Mouse (Mus musculus) cerebral cortex, adult 2 months (tissue): ENCODE measurements around the gene Rad54l.

Experiments
- WGBS: fragments of 180-500 bp; shearing (Covaris S2); methylation state at CpG from one replicate; pipeline ENCODE4 v1.1.7; 2018; 5-methylcytosine and 5-hydroxymethylcytosine counted together

The Rad54l gene

GRCm38 (mm10) chr4:116140801-116141574 lies 17.5 kb upstream of the Rad54l start:
- WGBS: 60% methylated on average over 7 of the region's 7 CpGs

DNA sequence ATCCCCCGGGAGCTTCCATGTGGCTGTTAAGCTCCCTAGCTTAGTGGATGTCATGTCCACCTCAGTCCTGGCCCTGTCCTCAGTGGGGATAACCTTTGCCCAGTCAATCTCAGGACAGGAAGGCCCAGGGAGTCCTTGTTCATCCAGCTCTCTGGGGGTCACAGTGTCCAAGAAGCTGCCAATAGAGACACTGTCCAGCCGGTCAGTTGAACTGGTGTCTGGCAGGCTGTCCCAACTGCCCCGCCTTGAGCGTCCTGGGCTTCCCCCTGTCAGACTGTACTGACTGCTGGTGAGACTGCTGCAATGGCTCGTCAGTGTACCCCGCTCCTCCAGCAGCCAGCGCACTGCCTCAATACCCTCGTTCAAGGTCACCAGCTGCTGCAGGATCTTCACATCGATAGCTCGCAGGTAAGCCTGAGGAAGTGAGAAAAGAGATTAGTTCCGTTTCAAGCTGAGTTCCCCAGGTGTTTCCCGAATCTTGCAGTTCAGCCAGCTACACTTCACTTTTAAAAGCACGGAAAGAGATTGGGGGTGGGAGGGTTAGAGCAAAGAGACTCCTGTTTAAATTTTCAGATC lies 14.0 kb upstream of the Rad54l start:
- 60% methylated on average over 13 of the region's 13 CpGs for WGBS

DNA sequence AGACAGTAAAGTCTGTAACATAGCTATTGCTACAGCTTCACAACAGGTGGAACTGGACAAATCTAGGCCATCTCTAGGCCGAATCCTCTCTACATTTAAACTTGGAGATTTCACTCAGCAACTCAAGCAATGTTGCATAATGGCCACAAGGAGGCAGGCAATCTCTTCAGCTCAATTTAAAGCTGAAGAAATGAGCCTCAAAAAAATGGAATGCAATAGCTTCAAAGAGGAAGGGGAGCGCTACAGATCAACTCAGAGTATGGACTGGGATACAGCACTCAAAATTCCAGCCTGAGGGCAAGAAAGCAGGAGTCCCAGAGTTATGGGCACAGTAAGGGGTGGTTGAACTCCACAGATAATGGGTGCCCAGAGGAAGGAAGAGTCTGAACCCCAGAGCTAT lies 11.5 kb upstream of the Rad54l start:
- WGBS: 8% methylated on average over 2 of the region's 2 CpGs

- WGBS: 91% methylated on average over 4 of the region's 4 CpGs
Measured at GRCm38 (mm10) chr4:116133126-116133525, 9.6 kb upstream of the Rad54l start.

DNA sequence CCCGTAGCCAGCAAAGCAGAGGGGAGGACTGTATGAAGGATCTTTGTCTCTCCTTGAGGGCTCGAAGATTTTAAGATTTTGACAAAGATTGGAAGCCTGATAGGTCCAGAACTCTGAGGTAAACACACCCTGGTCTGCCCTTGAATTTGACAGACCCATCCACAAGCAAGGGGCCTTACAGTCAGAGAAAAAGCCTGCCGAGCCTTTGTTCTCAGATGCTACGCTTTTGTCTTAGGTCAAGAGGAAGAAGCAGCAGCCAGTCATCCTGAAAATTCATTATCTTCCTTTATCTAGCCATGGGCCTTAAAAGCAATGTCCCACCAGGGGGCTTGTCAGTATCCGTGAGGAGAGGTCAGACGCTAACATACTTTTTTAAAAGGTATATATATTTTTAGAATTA lies 4.5 kb upstream of the Rad54l start:
- WGBS: 81% methylated on average over 6 of the region's 6 CpGs

DNA sequence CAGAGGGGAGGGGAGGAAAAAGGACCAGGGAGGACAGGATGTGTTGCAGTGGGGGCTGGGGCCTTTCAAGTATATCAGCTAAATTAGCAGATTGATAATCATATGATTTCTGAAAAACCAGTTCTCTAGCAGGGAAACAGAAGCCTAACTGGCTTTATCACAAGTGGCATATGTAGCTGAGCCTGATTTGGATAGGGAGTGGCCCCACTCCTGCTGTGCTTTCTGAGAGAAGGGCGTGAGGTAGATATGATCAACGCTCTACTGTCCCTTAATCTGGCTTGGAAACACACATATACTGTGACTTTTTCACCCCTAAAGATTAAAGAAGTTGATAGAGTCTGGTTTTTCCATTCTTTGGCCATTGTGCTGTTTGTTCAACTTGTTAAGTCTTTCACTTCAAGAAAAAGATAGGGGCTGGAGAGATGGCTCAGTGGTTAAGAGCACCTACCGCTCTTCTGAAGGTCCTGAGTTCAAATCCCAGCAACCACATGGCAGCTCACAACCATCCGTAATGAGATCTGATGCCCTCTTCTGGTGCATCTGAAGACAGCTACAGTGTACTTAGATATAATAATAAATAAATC lies 2.4 kb upstream of the Rad54l start:
- 93% methylated on average over 4 of the region's 4 CpGs for WGBS

GRCm38 (mm10) chr4:116122762-116123161 lies 728 bp downstream of the Rad54l start:
- WGBS: 7% methylated on average over 1 of the region's 1 CpGs

DNA sequence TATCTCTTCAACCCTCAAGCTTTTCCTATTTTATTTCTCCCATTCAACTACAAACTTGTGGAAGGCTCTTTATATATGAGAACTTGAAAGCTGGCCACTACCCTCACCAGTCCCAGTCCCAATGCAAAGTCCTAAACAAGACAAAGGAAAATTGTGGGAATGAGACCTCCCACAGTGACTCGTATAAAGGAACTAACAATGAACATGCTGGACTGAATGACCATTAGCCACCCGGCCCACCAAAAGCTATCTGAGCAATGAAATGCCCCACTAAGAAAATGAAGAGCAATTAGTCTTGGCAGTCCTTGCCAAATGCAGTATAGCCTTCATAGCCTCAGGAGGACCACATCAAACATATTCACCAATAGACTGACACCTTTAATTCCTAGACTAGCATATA lies 12.0 kb downstream of the Rad54l start:
- 68% methylated on average over 2 of the region's 2 CpGs for WGBS

GRCm38 (mm10) chr4:116110695-116111094 lies 12.8 kb downstream of the Rad54l start:
- WGBS: 94% methylated on average over 6 of the region's 6 CpGs

DNA sequence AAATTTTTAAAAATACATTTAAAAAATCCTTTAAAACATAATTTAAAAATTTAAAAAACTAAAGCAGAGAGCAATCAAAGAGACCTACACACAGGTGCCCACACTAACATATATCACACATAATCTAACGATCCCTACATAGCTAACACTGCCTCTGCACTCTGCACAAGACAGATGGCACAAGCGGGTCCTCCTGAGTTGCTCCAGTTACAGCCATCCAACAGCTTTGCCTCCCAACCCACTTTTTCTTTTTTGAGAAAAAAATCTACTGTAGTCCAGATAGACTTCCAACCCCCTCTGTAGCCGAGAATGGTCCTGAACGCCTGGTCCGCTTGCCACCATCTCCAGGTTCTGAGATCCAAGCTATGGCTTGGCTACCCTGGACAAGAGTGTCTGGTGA lies 18.2 kb downstream of the Rad54l start:
- WGBS: 69% methylated on average over 5 of the region's 5 CpGs

DNA sequence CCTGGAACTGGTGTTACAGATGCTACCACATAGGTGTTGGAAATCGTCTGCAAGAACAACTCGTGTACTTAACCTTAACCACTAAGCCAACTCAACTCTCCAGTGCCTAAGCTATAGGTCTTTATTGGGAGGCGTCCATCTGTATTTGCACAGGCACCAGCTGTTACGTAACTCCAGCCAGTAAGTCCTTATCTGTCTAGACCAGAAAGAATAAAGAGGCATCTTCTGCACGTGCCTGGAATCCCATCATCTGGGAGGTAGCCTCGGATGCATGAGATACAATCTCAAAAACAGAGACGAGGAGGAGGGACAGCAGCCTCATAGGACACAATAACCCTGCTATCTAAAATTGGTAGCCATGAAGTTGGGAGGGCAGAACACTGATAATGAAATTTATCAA lies 22.5 kb downstream of the Rad54l start:
- 71% methylated on average over 7 of the region's 7 CpGs for WGBS

DNA sequence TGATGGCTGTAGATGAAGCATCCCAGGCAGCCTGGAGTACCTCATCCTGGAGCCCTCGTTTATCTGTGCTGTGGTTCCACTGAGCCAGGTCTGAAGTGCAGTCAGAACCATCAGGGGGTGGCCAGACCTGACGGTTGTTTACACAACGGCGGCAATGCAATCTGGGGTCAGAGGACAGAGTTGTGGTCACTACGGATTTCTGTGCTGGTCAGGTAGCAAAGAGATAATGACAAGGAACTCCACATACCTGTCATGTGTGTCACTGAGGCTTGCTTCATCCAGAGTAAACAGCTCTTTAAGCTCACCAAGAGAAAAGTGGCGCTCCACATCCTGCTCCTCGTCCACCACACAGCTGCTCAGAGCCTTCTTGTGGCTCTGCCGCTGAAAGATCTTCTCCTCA lies 26.3 kb downstream of the Rad54l start:
- 88% methylated on average over 8 of the region's 8 CpGs for WGBS

- 90% methylated on average over 10 of the region's 10 CpGs for WGBS
Measured at GRCm38 (mm10) chr4:116096291-116096690, 27.2 kb downstream of the Rad54l start.

DNA sequence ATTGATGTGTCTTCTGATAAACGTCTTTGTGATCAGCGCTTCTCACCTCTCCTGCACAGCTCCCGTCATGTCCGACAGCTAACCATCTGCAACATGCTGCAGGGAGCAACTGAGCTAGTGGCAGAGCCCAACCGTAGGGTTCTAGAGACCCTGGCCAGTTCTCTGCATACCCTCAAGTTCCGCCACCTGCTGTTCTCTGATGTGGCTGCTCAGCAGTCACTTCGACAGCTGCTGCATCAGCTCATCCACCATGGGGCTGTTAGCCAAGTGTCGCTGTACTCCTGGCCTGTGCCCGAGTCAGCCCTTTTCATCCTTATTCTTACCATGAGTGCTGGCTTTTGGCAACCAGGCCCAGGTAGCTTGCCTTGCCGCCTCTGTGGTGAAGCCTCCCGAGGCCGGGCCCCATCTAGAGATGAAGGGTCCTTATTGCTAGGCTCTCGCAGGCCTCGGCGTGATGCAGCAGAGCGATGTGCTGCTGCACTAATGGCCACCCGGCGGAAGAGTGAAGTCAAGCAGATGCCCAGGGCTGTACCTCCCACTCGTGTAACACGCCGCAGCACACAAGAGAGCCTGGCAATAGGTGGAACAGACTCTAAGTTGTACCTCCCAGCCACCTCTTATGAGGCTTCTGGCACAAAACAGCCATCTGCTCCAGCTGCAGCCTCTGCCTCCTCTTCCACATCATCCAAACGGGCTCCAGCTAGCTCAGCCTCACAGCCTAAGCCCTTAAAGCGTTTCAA lies 34.8 kb downstream of the Rad54l start:
- WGBS: 78% methylated on average over 23 of the region's 23 CpGs

DNA sequence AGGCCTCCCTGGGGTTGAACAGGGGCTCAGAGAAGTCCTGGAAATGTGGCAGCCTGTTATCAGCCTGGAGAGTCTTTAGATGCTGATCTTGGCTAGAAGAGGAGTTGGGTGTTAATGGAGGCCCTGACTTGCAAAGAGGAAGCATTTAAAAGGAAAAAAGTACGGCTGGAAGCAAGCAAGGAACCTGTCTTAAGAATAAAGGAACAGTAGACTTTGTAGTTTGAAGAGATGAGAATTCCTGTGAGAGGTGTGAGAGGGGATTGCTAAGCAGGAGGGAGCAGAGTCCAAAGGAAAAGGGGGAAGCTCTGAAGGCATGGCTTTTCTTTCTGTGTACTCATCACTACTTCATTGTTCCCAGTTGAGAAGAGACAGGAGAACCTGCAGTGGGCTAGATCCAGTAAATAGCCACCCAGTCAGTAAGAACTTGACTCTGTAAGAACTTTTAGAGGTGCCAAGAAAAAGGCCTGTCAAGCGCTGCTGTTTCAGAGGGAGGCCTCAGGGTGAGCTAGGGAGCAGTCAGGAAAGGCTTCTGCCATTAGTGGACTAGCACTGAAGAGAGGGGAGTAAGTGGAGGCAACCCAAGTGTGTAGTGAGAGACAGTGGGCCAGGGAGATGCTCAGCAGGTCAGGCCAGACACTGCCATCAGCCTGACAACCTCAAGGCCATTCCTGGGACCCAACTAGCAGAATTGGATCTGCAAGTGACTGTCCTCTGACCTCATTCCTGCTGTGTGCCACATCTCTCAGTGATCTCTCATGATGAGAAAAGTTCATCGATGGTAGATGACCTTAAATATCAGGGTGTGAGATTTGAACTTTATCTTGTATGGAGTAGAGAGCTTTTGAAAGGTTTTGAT lies 46.0 kb downstream of the Rad54l start:
- 45% methylated on average over 3 of the region's 3 CpGs for WGBS

DNA sequence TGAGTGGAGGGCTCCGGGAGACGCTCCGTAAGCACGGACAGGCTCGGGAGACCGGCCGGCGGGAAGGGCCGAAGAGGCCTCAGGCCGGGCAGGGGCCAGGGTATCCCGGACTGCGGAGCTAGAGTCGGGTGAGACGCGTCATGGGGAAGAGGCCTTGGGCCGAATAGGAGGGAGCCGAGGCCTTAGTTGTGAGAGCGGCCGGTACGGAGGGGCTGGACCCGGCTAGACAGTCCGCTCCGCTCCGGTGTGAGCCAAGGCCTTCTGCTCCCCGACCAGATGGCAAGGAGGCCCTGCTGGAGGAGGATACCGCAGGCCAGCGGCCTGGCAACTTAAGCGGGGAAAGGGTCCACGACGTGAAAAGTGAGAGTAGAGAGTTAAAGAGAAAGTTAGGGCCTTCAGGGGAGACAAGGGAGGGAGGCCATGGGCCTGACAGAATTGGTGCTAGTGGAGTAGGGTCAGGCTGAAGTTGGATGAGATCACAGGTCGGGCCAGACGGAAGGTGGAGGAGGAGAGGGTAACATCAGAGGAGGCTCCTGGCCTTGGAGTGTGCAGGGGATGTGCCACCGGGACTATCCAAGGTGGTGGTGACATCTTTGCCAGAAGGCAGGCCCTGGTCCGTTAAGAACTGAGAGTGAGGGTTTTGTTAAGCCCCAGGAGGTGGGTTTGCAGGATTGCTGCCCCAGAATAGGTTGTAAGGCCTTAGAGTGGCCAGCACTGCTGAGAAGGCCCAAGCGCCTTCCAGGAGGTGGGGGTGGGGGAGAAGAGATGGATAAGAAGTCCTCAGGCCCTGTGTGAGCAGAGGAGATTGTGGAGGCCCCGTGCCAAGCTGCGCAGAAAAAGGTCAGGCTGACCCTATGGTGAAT lies 46.9 kb downstream of the Rad54l start:
- 1% methylated on average over 37 of the region's 37 CpGs for WGBS

DNA sequence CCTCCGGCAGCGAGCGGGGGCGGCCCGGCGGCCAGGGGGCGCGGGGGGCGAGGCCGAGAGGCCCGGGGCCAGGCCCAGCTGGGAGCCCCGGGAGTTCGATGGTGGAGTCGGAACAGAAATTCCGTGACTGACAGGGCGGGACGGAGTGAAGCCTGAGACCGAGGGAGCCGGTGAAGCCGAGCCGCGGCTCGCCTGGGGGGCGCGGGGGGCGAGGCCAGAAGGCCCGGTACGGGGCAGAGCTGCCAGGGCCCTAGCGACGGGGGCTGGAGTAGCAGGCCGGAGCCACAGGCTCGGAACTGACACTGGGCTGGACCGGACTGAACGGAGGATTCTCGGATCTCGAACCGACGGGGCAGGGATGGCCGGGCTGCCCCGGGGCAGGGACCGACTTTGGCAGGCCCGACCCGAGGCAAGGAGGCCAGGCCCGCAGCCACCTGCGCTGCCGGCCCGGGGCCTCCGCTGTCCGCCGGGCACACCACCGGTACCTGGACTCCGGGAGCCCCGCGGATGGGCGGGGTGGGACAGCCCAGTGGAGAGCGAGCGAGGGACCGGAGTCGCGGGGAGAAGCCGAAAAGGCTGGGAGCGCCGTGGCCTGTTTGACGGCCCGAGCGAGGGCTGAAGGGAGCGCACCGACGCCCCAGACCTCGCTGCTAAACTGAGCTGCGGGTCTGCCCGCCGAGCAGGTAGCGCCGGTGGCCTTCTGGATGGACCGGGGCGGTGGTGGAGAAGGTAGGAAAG lies 47.7 kb downstream of the Rad54l start:
- under 1% methylated on average over 76 of the region's 77 CpGs for WGBS

DNA sequence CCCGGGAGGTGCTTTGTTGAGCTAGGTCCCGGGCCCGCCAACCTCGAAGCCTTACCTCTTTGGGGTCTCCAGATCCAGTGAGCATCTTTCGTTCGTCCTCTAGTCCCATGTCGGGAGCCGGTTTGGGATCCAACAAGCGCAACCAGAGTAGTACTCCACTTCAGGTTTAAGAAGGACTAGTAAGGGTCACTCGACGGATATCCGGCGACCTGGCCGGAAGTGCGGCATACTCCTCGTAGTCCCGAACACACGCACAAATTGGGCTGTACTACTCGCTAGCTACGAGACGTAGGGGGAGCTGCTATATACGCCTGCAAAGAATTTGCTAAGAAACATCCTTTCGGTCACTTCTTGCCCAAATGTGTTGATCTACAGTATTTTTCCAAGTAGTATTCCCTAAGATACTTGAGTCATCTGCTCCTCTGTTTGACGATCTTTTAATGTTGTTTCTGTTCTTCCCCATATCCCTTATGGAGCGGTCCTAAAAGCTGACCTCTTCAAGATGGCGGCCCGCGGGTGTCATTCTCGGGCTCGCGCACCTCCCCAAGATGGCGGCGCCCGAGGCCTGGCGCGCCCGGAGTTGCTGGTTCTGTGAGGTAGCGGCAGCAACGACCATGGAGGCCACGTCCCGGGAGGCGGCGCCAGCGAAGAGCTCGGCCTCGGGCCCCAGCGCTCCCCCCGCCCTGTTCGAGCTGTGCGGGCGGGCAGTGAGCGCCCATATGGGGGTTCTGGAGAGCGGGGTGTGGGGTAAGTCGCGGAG lies 48.4 kb downstream of the Rad54l start, which contains the start of the genes Uqcrh and Lrrc41:
Gene Uqcrh (minus strand): TSS at position 211 of the 760 bp plus-strand sequence.
Gene Lrrc41 (plus strand): TSS at position 409 of the 760 bp plus-strand sequence.
- WGBS: under 1% methylated on average over 55 of the region's 55 CpGs

GRCm38 (mm10) chr4:116074145-116074675 lies 49.3 kb downstream of the Rad54l start:
- under 1% methylated on average over 8 of the region's 8 CpGs for WGBS
